Mouse (Mus musculus) neutrophil, adult 83 days (primary cell): ENCODE results near the gene Efcab10. TPM values are rescaled to one million over a fixed set of nuclear protein-coding genes. Genes with fewer than 3 reads are reported as not detected.

Experiments used
- total RNA-seq, 2 experiments: library from RNA; stranded (reverse); gene quantifications; one replicate each; pipeline ENCODE4 v1.2.4; 2023

Efcab10 gene
- total RNA-seq, result not detected

DNA sequence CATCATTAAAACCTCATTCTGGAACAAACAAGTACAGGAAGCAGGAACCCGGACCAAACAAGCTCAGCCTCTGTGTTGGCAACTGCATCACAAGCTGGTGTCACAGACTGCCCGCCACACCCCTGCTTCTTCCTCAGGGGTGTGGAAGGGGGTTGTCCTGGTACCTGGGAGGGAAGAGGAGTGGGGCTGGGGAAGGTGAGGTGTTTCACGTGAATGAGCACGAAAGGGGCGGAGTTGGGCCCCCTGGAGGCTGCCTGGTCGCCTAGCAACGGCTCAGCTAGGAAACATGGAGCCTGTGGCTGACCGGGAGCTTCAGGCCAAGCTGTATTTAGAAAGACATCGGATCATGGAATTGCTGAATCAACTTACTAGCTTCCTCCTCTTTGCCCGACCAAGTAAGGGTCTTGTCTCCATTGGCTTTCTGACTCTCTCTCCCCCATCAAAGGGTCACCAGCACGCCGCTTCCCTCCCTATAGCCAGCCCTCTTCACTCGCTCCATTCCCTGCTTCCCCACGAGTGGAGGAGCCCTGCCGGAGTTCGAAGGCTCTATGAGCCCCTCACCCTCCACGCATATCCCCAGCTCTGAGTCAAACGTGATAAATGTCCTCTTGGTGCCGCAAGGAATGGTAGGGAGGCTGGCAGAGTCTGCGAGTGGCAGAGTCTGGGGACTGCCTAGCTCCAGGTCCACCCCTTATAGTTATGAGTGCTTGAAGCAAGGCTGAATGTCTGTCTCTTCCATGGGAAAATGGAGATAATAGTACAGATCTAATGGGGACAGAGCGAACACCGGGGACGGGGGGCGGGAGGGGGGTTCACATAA lies at the start of gene Efcab10:
Gene Efcab10, plus strand, starts transcription at position 51 of the 820 bp plus-strand sequence.

DNA sequence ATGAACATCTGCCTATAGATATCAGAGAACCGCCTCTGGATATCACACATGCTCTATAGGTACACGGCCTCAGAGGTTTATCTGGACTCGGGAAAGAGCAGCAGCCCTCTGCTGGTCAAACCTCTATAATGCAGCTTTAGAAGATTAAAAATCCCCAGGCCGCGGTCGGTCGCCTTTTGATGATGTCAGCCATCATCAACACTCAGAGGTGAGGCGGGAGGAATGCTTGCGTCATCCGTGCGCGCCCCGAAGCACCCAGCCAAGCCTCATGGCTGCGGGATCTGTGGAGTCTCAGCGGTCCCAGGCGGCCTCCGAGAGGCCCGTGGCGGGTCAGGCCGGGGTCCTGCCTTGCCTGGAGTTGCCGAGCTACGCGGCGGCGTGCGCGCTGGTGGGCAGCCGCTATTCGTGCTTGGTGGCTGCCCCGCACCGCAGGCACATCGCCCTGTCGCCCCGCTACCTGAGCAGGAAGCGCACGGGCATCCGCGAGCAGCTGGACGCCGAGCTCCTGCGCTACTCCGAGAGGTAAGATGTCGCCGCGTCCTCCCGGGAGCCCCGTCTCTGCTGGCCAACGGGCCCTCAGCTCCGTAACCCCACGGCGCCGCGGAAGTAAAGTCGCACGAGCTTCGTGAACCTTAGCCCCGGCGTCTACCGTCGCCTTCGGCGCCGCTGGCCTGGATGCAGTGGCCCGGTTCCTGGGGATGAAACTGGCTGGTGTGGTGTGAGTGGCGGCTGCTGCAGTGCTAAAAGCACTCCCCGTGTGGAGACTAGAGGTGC lies 34.9 kb downstream of the Efcab10 start, which contains the start of gene Twistnb:
Gene Twistnb, plus strand, starts transcription at position 249 of the 774 bp plus-strand sequence.

Other genes starting within 250 kb of the Efcab10 start
- gene Atxn7l1, start 247.2 kb upstream of the Efcab10 start, total RNA-seq, result 100 to 1,000 TPM; 147 to 165 TPM
- 10 to 100 TPM; 15.4 to 17.1 TPM for gene Twistnb, start 34.8 kb downstream of the Efcab10 start, total RNA-seq